Mouse (Mus musculus): ENCODE measurements around the gene Med29. TPM values are rescaled to one million over a fixed set of nuclear protein-coding genes. Genes with fewer than 3 reads are reported as not detected.

The Med29 gene
- polyA plus RNA-seq, 1 experiment from 2014 or later = 40.1 TPM

DNA sequence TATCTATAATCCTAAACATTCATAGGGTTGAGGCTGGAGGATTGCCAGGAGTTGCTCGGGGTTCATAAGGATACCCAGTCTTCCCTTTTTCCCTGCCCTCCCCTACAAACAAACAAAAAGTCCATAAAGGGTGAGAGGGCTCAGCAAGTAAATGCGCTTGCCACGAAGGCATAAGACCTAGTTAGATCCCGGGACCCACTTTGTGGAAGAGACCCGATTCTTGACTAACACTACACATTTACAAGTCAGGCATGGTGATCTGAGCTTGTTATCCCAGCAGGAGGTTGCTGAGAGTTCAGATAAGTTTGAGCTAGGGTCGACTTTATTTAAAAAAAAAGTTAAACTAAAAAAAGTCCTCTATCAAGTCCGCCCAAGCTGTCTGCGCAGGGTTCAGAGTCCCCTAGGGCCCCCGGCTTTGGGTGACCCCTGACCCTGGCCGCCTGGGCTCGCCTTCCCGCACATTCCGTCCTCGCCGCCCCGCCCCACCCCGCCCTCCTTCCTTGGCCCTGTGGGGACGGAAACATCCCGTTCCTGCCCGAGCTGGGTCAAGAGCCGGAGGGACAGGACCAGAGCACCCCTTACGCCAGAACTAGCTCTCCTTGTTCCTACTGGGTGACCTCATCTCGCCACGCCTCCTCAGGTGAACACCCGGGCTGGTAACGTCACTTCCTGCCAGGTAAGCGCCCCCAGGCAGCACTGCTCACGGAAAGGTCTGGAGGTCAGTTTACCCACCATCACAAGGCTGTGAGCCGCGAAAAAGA is 16.3 kb downstream of the Med29 start:
- ATAC-seq (replicated peaks; ENCODE audit: low FRiP score) (no peak), DNase-seq (ENCODE audit: low spot score) (peak; percentile 74)
- Histone ChIP-seq H3K27ac (ENCODE audit: low read depth, low read length) (peak overlapping the region; percentile 68), H3K4me1 (replicated peaks; ENCODE audit: control insufficient read depth, insufficient read depth, low read length) (peaks cover 28% of the 10 kb centered on the region), H3K4me2 (ENCODE audit: low read depth, low read length, severe bottlenecking) (peak overlapping the region; percentile 47), H3K4me3 (ENCODE audit: low read depth, low read length) (peak overlapping the region; percentile 16), H3K36me3 (ENCODE audit: control insufficient read depth, insufficient read depth, low read length) (no peaks in the 10 kb centered on the region), H3K9me3 (ENCODE audit: control insufficient read depth, low read length) (no peaks in the 10 kb centered on the region), H3K9ac (ENCODE audit: low read length) (peak overlapping the region; percentile 64), H3K27me3 (ENCODE audit: control insufficient read depth, insufficient read depth, low read length) (0 out of 2 replicates have a peak, but pooled peaks cover 2% of the 10 kb centered on the region)
- WGBS = 5% methylated on average over 30 of the region's 30 CpGs

DNA sequence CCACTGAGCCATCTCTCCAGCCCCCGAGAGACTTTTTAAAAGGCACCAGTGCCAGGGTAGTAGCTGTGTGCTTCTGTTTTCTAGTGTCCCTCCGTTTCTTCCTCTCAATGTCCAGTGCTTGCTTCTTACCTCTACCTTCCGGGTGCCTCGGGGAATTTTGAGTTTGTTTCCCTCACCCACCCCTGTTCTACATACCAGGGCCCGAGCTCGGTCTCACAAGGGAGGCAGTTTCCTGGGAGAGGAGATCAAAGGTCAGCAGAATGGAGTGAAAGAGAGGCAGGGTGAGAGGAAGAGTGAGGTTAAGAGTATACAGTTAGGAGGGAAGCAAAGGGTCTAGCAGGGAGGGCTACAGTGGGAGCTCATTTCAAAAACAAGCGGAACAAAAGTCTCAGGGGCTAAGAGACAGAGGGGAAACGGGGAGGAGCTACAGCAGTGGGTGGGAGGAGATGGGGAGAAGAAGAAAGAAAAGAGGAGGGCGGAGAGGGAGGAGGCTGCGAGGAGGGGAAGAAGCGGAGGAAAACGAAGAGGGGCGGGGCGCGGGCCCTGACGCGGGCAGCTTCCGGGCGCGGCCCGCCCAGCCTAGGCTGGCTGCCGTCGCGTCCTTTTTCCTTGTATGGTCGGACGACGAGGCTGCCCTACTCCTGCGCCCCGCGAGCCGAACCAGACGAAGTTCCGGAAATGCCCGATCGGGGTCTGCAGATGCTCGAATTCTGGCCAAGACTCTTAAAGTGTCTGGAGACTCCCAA is 17.2 kb downstream of the Med29 start:
- ATAC-seq (replicated peaks; ENCODE audit: low FRiP score) = peak; percentile 53
- H3K9ac ChIP-seq (ENCODE audit: low read length) = peak overlapping the region; percentile 64
- H3K36me3 ChIP-seq (ENCODE audit: control insufficient read depth, insufficient read depth, low read length) = no peaks in the 10 kb centered on the region
- peaks cover 25% of the 10 kb centered on the region for H3K4me1 ChIP-seq (replicated peaks; ENCODE audit: control insufficient read depth, insufficient read depth, low read length)
- H3K27ac ChIP-seq (ENCODE audit: low read depth, low read length) = peak overlapping the region; percentile 88
- 1% methylated on average over 34 of the region's 36 CpGs for WGBS
- peak overlapping the region; percentile 47 for H3K4me2 ChIP-seq (ENCODE audit: low read depth, low read length, severe bottlenecking)
- 0 out of 2 replicates have a peak, but pooled peaks cover 2% of the 10 kb centered on the region for H3K27me3 ChIP-seq (ENCODE audit: control insufficient read depth, insufficient read depth, low read length)
- no peaks in the 10 kb centered on the region for H3K9me3 ChIP-seq (ENCODE audit: control insufficient read depth, low read length)
- H3K4me3 ChIP-seq (ENCODE audit: low read depth, low read length) = peak overlapping the region; percentile 16
- peak; percentile 95 for DNase-seq (ENCODE audit: low spot score)

DNA sequence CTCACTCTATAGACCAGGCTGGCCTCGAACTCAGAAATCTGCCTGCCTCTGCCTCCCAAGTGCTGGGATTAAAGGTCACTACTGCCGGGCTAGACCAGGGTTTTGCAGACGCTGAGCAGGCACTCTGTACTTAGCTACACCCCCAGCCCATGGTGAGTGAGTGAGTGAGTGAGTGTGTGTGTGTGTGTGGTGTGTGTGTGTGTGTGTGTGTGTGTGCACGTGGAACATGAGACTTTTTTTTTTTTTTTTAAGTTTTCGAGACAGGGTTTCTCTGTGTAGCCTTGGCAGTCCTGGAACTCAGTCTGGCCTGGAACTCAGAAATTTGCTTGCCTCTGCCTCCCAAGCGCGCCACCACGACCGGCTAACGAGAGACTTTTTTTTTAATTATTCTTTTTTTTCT is 17.9 kb downstream of the Med29 start:
- H3K36me3 ChIP-seq (ENCODE audit: control insufficient read depth, insufficient read depth, low read length) = no peaks in the 10 kb centered on the region
- ATAC-seq (replicated peaks; ENCODE audit: low FRiP score) (no peak), DNase-seq (ENCODE audit: low spot score) (no peak)
- 87% methylated on average over 10 of the region's 10 CpGs for WGBS
- H3K4me1 ChIP-seq (replicated peaks; ENCODE audit: control insufficient read depth, insufficient read depth, low read length) = peaks cover 32% of the 10 kb centered on the region
- H3K27me3 ChIP-seq (ENCODE audit: control insufficient read depth, insufficient read depth, low read length) = 0 out of 2 replicates have a peak, but pooled peaks cover 2% of the 10 kb centered on the region
- H3K9me3 ChIP-seq (ENCODE audit: control insufficient read depth, low read length) = no peaks in the 10 kb centered on the region
- no peak overlapping the region for H3K4me3 ChIP-seq (ENCODE audit: low read depth, low read length)
- H3K27ac ChIP-seq (ENCODE audit: low read depth, low read length) = peak overlapping the region; percentile 88; the same call in 1 of the 2 replicates
- no peak overlapping the region for H3K4me2 ChIP-seq (ENCODE audit: low read depth, low read length, severe bottlenecking)
- H3K9ac ChIP-seq (ENCODE audit: low read length) = no peak overlapping the region

DNA sequence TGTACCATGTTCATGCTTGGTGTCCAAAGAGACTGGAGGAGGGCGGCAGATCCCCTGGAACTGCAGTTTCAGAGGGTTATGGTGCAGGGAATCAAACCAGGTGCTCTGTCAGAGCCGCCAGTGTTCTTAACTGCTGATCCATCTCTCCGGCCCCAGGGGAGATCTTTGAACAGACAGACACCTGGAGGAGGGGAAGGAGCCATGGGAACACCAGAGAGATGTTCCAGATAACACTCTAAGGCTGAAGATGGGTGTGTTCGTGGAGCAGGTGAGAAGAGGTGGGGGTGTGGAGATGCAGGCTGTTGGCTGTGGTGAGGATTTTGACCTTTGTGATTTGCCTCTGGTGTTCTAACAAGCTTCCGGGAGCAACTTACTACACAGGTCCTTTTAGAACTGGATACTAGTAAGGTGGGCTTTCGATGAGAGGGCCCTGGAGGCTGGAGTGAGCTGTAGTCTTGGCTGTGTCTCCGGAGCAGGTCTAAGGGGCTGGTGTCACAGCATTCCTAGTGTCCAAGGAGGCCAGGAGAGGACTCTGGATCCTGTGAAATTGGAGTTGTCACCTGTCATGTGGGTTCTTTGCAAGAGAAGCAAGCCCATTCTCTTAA is 18.5 kb downstream of the Med29 start:
- WGBS = 83% methylated on average over 7 of the region's 7 CpGs
- H3K9me3 ChIP-seq (ENCODE audit: control insufficient read depth, low read length) = no peaks in the 10 kb centered on the region
- no peak overlapping the region for H3K4me2 ChIP-seq (ENCODE audit: low read depth, low read length, severe bottlenecking)
- ATAC-seq (replicated peaks; ENCODE audit: low FRiP score) (no peak), DNase-seq (ENCODE audit: low spot score) (no peak)
- H3K4me1 ChIP-seq (replicated peaks; ENCODE audit: control insufficient read depth, insufficient read depth, low read length) = peaks cover 30% of the 10 kb centered on the region
- no peaks in the 10 kb centered on the region for H3K36me3 ChIP-seq (ENCODE audit: control insufficient read depth, insufficient read depth, low read length)
- H3K27me3 ChIP-seq (ENCODE audit: control insufficient read depth, insufficient read depth, low read length) = 0 out of 2 replicates have a peak, but pooled peaks cover 2% of the 10 kb centered on the region
- H3K9ac ChIP-seq (ENCODE audit: low read length) = 0 out of 2 replicates have a peak overlapping the region, but pooled peaks have one; percentile 16
- no peak overlapping the region for H3K4me3 ChIP-seq (ENCODE audit: low read depth, low read length)
- no peak overlapping the region for H3K27ac ChIP-seq (ENCODE audit: low read depth, low read length)

DNA sequence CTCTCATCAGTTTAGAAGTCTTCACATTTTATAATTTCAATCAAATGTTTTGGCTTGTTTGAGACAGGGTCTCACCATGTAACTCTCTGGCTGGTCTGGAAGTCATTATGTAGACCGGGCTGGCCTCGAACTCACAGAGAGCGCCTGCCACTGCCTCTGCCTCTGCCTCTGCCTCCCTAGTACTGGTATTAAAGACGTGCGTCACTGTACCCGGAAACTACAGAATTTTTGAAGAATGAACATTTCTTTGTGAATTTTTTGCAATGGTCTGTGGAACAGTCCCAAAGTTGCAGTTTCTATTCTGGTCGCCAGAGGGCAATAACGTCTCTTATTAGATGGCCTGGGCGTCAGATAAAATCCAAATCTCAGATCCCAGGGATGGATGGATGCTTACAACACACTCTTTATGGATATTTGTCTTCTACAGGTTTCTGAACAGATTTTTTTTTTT is 19.4 kb downstream of the Med29 start:
- peak overlapping the region; percentile 86 for H3K4me3 ChIP-seq (ENCODE audit: low read depth, low read length)
- WGBS = 1% methylated on average over 9 of the region's 9 CpGs
- peak overlapping the region; percentile 85 for H3K4me2 ChIP-seq (ENCODE audit: low read depth, low read length, severe bottlenecking)
- DNase-seq (ENCODE audit: low spot score) (peak; percentile 85), ATAC-seq (replicated peaks; ENCODE audit: low FRiP score) (peak; percentile 4; the same call in 1 of the 2 replicates)
- H3K9ac ChIP-seq (ENCODE audit: low read length) = peak overlapping the region; percentile 91; the same call in 1 of the 2 replicates
- peak overlapping the region; percentile 87; the same call in 1 of the 2 replicates for H3K27ac ChIP-seq (ENCODE audit: low read depth, low read length)
- H3K36me3 ChIP-seq (ENCODE audit: control insufficient read depth, insufficient read depth, low read length) = no peaks in the 10 kb centered on the region; the same call in 1 of the 2 replicates
- H3K4me1 ChIP-seq (replicated peaks; ENCODE audit: control insufficient read depth, insufficient read depth, low read length) = peaks cover 23% of the 10 kb centered on the region
- H3K27me3 ChIP-seq (ENCODE audit: control insufficient read depth, insufficient read depth, low read length) = 0 out of 2 replicates have a peak, but pooled peaks cover 1% of the 10 kb centered on the region
- no peaks in the 10 kb centered on the region for H3K9me3 ChIP-seq (ENCODE audit: control insufficient read depth, low read length)

DNA sequence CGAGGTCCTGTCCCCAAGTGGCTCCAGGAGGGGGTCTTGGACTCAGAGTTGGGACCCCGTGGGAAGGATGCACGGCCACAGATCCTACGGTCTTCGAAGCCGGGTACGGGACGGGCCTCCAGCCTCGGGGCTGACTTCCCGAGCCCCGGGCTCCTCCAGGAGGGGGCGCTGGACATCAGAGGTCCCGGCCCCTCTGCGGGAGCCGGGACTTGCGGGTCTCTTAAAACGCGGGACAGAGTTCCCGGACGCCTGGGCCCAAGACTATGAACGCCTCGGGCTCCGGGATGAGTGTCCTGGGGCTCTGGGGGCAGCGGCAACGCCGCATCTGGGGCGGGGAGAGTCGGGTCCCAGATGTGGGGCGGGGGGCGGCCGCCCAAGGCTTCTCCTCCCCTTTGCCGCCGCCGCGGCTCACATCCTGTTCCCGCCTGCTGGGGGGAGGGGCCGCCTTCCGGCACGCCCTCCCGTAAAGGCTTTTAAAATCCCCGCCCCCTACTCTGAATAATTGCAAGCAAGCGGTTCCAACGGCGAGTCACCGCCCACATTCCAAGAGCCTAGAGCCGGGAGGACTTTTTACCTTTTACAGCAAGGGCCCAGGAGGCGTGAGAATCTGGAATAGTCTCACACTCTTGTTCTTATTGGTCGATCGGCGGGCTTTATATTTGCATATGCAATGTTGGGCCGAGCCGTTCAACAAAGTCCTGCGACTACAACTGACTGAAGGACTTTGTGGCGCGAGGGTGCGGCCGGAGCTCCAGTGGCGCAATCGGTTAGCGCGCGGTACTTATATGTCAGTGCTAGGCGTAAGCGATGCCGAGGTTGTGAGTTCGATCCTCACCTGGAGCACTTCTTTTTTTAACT is 20.0 kb downstream of the Med29 start, which contains the start of gene Plekhg2:
Gene Plekhg2 (minus strand): TSS at position 349 of the 858 bp plus-strand sequence.
- Histone ChIP-seq H3K4me3 (ENCODE audit: low read depth, low read length) (peak within 1 kb of the TSS; percentile 86), H3K4me2 (ENCODE audit: low read depth, low read length, severe bottlenecking) (peak within 1 kb of the TSS; percentile 85), H3K27ac (ENCODE audit: low read depth, low read length) (peak within 1 kb of the TSS; percentile 87), H3K9ac (ENCODE audit: low read length) (peak within 1 kb of the TSS; percentile 91), H3K36me3 (ENCODE audit: control insufficient read depth, insufficient read depth, low read length) (no peaks in the 10 kb centered on the region; the same call in 1 of the 2 replicates), H3K9me3 (ENCODE audit: control insufficient read depth, low read length) (no peaks in the 10 kb centered on the region), H3K27me3 (ENCODE audit: control insufficient read depth, insufficient read depth, low read length) (no peaks in the 10 kb centered on the region), H3K4me1 (replicated peaks; ENCODE audit: control insufficient read depth, insufficient read depth, low read length) (peaks cover 20% of the 10 kb centered on the region)
- under 1% methylated on average over 65 of the region's 66 CpGs for WGBS
- DNase-seq (ENCODE audit: low spot score) = peak; percentile 97
- peak; percentile 87 for ATAC-seq (replicated peaks; ENCODE audit: low FRiP score)

DNA sequence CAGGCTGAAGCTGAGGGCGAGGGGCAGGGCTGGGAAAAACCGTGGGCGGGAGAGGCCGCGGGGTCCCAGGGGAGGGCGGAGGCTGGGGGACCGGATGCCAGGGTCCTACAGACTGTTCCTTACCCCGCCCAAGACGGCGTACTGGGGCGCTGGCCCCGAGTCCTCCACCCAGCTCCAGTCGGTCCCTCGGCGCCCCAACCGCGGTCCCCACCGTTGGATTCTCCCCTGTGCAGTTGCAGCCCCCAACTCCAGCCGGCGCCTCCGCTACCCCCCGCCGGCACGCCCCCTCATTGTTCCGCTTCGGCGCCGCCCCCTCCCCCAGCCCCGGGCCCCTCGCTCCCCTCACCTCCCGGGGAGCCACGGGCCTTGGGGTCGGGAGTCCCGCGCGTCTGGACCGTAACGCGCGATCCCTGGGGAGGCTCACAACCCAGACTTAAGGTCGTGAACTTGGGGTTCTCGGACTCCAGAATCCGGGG is 21.0 kb downstream of the Med29 start:
- H3K27ac ChIP-seq (ENCODE audit: low read depth, low read length) = peak overlapping the region; percentile 87
- ATAC-seq (replicated peaks; ENCODE audit: low FRiP score) (peak; percentile 8; the same call in 1 of the 2 replicates), DNase-seq (ENCODE audit: low spot score) (peak; percentile 87)
- peaks cover 19% of the 10 kb centered on the region for H3K4me1 ChIP-seq (replicated peaks; ENCODE audit: control insufficient read depth, insufficient read depth, low read length)
- H3K9ac ChIP-seq (ENCODE audit: low read length) = peak overlapping the region; percentile 91
- H3K9me3 ChIP-seq (ENCODE audit: control insufficient read depth, low read length) = no peaks in the 10 kb centered on the region
- peak overlapping the region; percentile 85 for H3K4me2 ChIP-seq (ENCODE audit: low read depth, low read length, severe bottlenecking)
- WGBS = under 1% methylated on average over 39 of the region's 43 CpGs
- H3K4me3 ChIP-seq (ENCODE audit: low read depth, low read length) = peak overlapping the region; percentile 86
- no peaks in the 10 kb centered on the region for H3K27me3 ChIP-seq (ENCODE audit: control insufficient read depth, insufficient read depth, low read length)
- peaks cover 5% of the 10 kb centered on the region; the same call in 1 of the 2 replicates for H3K36me3 ChIP-seq (ENCODE audit: control insufficient read depth, insufficient read depth, low read length)
